Mouse (Mus musculus) kidney, embryonic 15.5 days (tissue): ENCODE data around the gene Pitpnm2. TPM values are rescaled to one million over a fixed set of nuclear protein-coding genes. Genes with fewer than 3 reads are reported as not detected.

Experiments
- ATAC-seq: fragments of 200-750 bp; cut with Nextera tagmentation; replicated peaks from 2 replicates; pipeline ENCODE4 v1.8.0; 2017; ENCODE audit warnings: moderate TSS enrichment; ENCODE audit not compliant: low FRiP score
- H3K27ac ChIP-seq: fragments of 300-500 bp; sonication (generic); 2 replicates; pipeline ENCODE4 v1.5.1; 2015; ENCODE audit warnings: mild to moderate bottlenecking, inconsistent platforms
- H3K27me3 ChIP-seq: fragments of 300-500 bp; sonication (generic); 2 replicates; pipeline ENCODE4 v1.6.1; 2015; ENCODE audit warnings: inconsistent platforms
- H3K36me3 ChIP-seq: fragments of 300-500 bp; sonication (generic); 2 replicates; pipeline ENCODE4 v1.6.1; 2015; ENCODE audit warnings: inconsistent platforms
- H3K4me1 ChIP-seq: fragments of 300-500 bp; sonication (generic); 2 replicates; pipeline ENCODE4 v1.6.1; 2015; ENCODE audit warnings: inconsistent platforms
- H3K4me2 ChIP-seq: fragments of 300-500 bp; sonication (generic); 2 replicates; pipeline ENCODE4 v1.6.1; 2015; ENCODE audit warnings: moderate library complexity, mild to moderate bottlenecking, inconsistent platforms
- H3K4me3 ChIP-seq: fragments of 300-500 bp; sonication (generic); replicated peaks from 2 replicates; pipeline ENCODE4 v1.5.1; 2015; ENCODE audit warnings: mild to moderate bottlenecking, inconsistent platforms
- H3K9ac ChIP-seq: fragments of 300-500 bp; sonication (generic); 2 replicates; pipeline ENCODE4 v1.6.1; 2015; ENCODE audit warnings: mild to moderate bottlenecking, inconsistent platforms
- H3K9me3 ChIP-seq: fragments of 300-500 bp; sonication (generic); replicated peaks from 2 replicates; pipeline ENCODE4 v1.6.1; 2016; ENCODE audit warnings: inconsistent platforms
- WGBS: fragments of 180-500 bp; shearing (Covaris S2); methylation state at CpG from one replicate; pipeline ENCODE4 v1.1.7; 2015; ENCODE audit warnings: mixed read lengths; 5-methylcytosine and 5-hydroxymethylcytosine counted together
- polyA plus RNA-seq: library from polyadenylated mRNA; unstranded; fragments of >200 nt; fragmentation: Nextera tagmentation; extraction: Ambion mirVana; gene quantifications from 2 replicates; pipeline ENCODE4 v1.2.1, GENCODE M21; 2015

The Pitpnm2 gene
- polyA plus RNA-seq, 1 experiment from 2014 or later = 3.6 TPM

GRCm38 (mm10) chr5:124244449-124244848 is 5.1 kb downstream of the Pitpnm2 start:
- Histone ChIP-seq H3K9ac (no peak overlapping the region), H3K4me3 (no peak overlapping the region), H3K27ac (no peak overlapping the region), H3K4me1 (peaks cover 44% of the 10 kb centered on the region), H3K27me3 (no peaks in the 10 kb centered on the region), H3K36me3 (peaks cover 25% of the 10 kb centered on the region), H3K4me2 (no peak overlapping the region), H3K9me3 (no peaks in the 10 kb centered on the region)
- WGBS = 96% methylated on average over 8 of the region's 8 CpGs
- ATAC-seq = no peak

GRCm38 (mm10) chr5:124243236-124243901 is 6.2 kb downstream of the Pitpnm2 start:
- 92% methylated on average over 9 of the region's 9 CpGs for WGBS

GRCm38 (mm10) chr5:124241686-124242444 is 7.7 kb downstream of the Pitpnm2 start:
- ATAC-seq = no peak
- peaks cover 25% of the 10 kb centered on the region for H3K36me3 ChIP-seq
- H3K4me1 ChIP-seq = peaks cover 25% of the 10 kb centered on the region
- H3K27ac ChIP-seq = peak overlapping the region; percentile 20
- no peaks in the 10 kb centered on the region for H3K9me3 ChIP-seq
- WGBS = 28% methylated on average over 10 of the region's 10 CpGs
- no peaks in the 10 kb centered on the region for H3K27me3 ChIP-seq
- H3K4me3 ChIP-seq = no peak overlapping the region
- peak overlapping the region; percentile 12; the same call in 1 of the 2 replicates for H3K4me2 ChIP-seq
- H3K9ac ChIP-seq = no peak overlapping the region

More at GRCm38 (mm10) chr5:124243236-124243901, 6.2 kb downstream of the Pitpnm2 start:
- Histone ChIP-seq H3K27ac (no peak overlapping the region), H3K9ac (no peak overlapping the region), H3K36me3 (peaks cover 25% of the 10 kb centered on the region), H3K4me3 (no peak overlapping the region), H3K4me1 (peaks cover 36% of the 10 kb centered on the region), H3K27me3 (no peaks in the 10 kb centered on the region), H3K4me2 (no peak overlapping the region), H3K9me3 (no peaks in the 10 kb centered on the region)
- no peak for ATAC-seq

GRCm38 (mm10) chr5:124240841-124241685 is 8.5 kb downstream of the Pitpnm2 start:
- Histone ChIP-seq H3K36me3 (peaks cover 20% of the 10 kb centered on the region), H3K9me3 (no peaks in the 10 kb centered on the region), H3K4me1 (peaks cover 33% of the 10 kb centered on the region), H3K27me3 (no peaks in the 10 kb centered on the region), H3K4me2 (peak overlapping the region; percentile 12; the same call in 1 of the 2 replicates), H3K27ac (peak overlapping the region; percentile 20), H3K4me3 (no peak overlapping the region), H3K9ac (no peak overlapping the region)
- 0 out of 2 replicates have a peak, but pooled peaks have one; percentile 31 for ATAC-seq
- 20% methylated on average over 22 of the region's 22 CpGs for WGBS

- H3K27me3 ChIP-seq = no peaks in the 10 kb centered on the region
- H3K36me3 ChIP-seq = no peaks in the 10 kb centered on the region
- no peak overlapping the region for H3K4me2 ChIP-seq
- H3K9me3 ChIP-seq = no peaks in the 10 kb centered on the region
- H3K4me1 ChIP-seq = peaks cover 63% of the 10 kb centered on the region
- 0 out of 2 replicates have a peak overlapping the region, but pooled peaks have one; percentile 41 for H3K27ac ChIP-seq
- no peak overlapping the region for H3K9ac ChIP-seq
- 51% methylated on average over 4 of the region's 4 CpGs for WGBS
- no peak overlapping the region for H3K4me3 ChIP-seq
- peak; percentile 34; the same call in 1 of the 2 replicates for ATAC-seq
These were observed 13.4 kb downstream of the Pitpnm2 start for GRCm38 (mm10) chr5:124236180-124236579.

GRCm38 (mm10) chr5:124234778-124235177 is 14.8 kb downstream of the Pitpnm2 start:
- no peaks in the 10 kb centered on the region for H3K9me3 ChIP-seq
- WGBS = 91% methylated on average over 6 of the region's 6 CpGs
- H3K9ac ChIP-seq = no peak overlapping the region
- H3K4me3 ChIP-seq = no peak overlapping the region
- no peak overlapping the region for H3K27ac ChIP-seq
- no peaks in the 10 kb centered on the region for H3K36me3 ChIP-seq
- no peak overlapping the region for H3K4me2 ChIP-seq
- H3K4me1 ChIP-seq = peaks cover 60% of the 10 kb centered on the region
- no peak for ATAC-seq
- H3K27me3 ChIP-seq = no peaks in the 10 kb centered on the region

GRCm38 (mm10) chr5:124233874-124234661 is 15.5 kb downstream of the Pitpnm2 start:
- H3K4me2 ChIP-seq = no peak overlapping the region
- H3K36me3 ChIP-seq = no peaks in the 10 kb centered on the region
- no peak for ATAC-seq
- no peaks in the 10 kb centered on the region for H3K27me3 ChIP-seq
- no peak overlapping the region for H3K4me3 ChIP-seq
- no peak overlapping the region for H3K27ac ChIP-seq
- no peaks in the 10 kb centered on the region for H3K9me3 ChIP-seq
- no peak overlapping the region for H3K9ac ChIP-seq
- H3K4me1 ChIP-seq = peaks cover 60% of the 10 kb centered on the region
- WGBS = 50% methylated on average over 12 of the region's 12 CpGs

GRCm38 (mm10) chr5:124233144-124233465 is 16.5 kb downstream of the Pitpnm2 start:
- H3K9ac ChIP-seq = no peak overlapping the region
- peak overlapping the region; percentile 43 for H3K4me2 ChIP-seq
- ATAC-seq = 0 out of 2 replicates have a peak, but pooled peaks have one; percentile 23
- no peaks in the 10 kb centered on the region for H3K9me3 ChIP-seq
- no peaks in the 10 kb centered on the region for H3K27me3 ChIP-seq
- H3K4me3 ChIP-seq = no peak overlapping the region
- WGBS = 39% methylated on average over 8 of the region's 8 CpGs
- no peaks in the 10 kb centered on the region for H3K36me3 ChIP-seq
- H3K4me1 ChIP-seq = peaks cover 60% of the 10 kb centered on the region
- H3K27ac ChIP-seq = peak overlapping the region; percentile 75

- no peaks in the 10 kb centered on the region for H3K9me3 ChIP-seq
- 26% methylated on average over 18 of the region's 18 CpGs for WGBS
- peaks cover 60% of the 10 kb centered on the region for H3K4me1 ChIP-seq
- peak overlapping the region; percentile 43 for H3K4me2 ChIP-seq
- H3K27ac ChIP-seq = peak overlapping the region; percentile 75
- H3K27me3 ChIP-seq = no peaks in the 10 kb centered on the region
- no peak overlapping the region for H3K9ac ChIP-seq
- H3K36me3 ChIP-seq = no peaks in the 10 kb centered on the region
- H3K4me3 ChIP-seq = no peak overlapping the region
- ATAC-seq = 0 out of 2 replicates have a peak, but pooled peaks have one; percentile 46
These were observed 17.0 kb downstream of the Pitpnm2 start for GRCm38 (mm10) chr5:124232360-124233143.

- Histone ChIP-seq H3K4me3 (no peak overlapping the region), H3K4me2 (no peak overlapping the region), H3K9me3 (no peaks in the 10 kb centered on the region), H3K9ac (no peak overlapping the region), H3K4me1 (peaks cover 46% of the 10 kb centered on the region), H3K36me3 (no peaks in the 10 kb centered on the region), H3K27ac (no peak overlapping the region), H3K27me3 (no peaks in the 10 kb centered on the region)
- no peak for ATAC-seq
- 57% methylated on average over 9 of the region's 9 CpGs for WGBS
These were observed 19.1 kb downstream of the Pitpnm2 start for GRCm38 (mm10) chr5:124230461-124230860.
